Mouse (Mus musculus): Measurements from ENCODE around the gene Rpl22. TPM values are rescaled to one million over a fixed set of nuclear protein-coding genes. Genes with fewer than 3 reads are reported as not detected.
A peak's percentile ranks its signal among the peaks of the same experiment; 100 is the strongest.

Rpl22 gene
- total and polyA plus RNA-seq, 3 experiments = 1,792 to 1,885 TPM; not detected in 1

- DNase-seq (ENCODE audit: low read depth, low spot score) = peak; percentile 79
- TF ChIP-seq CHD2 (IDR thresholded peaks at IDR 0.05; ENCODE audit: low read length) (no peak), CTCF (IDR thresholded peaks at IDR 0.05 in 2 of 3, conservative IDR thresholded peaks at IDR 0.05 in 1 of 3; ENCODE audit: control insufficient read depth in 1 of 3, insufficient read depth in 1 of 3, low read depth in 2 of 3, low read length in 3 of 3, poor library complexity in 1 of 3, severe bottlenecking in 1 of 3) (peak; percentile 52 to 69 (median 64)), BHLHE40 (IDR thresholded peaks at IDR 0.05; ENCODE audit: borderline replicate concordance, low read depth, low read length) (no peak), SMC3 (IDR thresholded peaks at IDR 0.05; ENCODE audit: low read depth, low read length) (peak; percentile 17; the same call in 1 of the 2 replicates)
- Histone ChIP-seq H3K36me3 (ENCODE audit: control insufficient read depth in 1 of 2, insufficient read depth in 2 of 2, low read length in 2 of 2) (peaks cover 17 to 18% of the 10 kb centered on the region in 2 experiments), H3K27me3 (ENCODE audit: control insufficient read depth in 1 of 2, insufficient read depth in 2 of 2, low read length in 2 of 2) (no peaks in the 10 kb centered on the region), H3K27ac (ENCODE audit: control insufficient read depth, low read depth, low read length) (no peak overlapping the region), H3K9ac (ENCODE audit: control insufficient read depth, low read depth, low read length, poor library complexity, severe bottlenecking) (no peak overlapping the region), H3K9me3 (replicated peaks; ENCODE audit: insufficient read depth, low read length) (no peaks in the 10 kb centered on the region), H3K79me2 (ENCODE audit: control insufficient read depth, insufficient read depth, low read length, poor library complexity) (peaks cover 48% of the 10 kb centered on the region), H3K4me3 (ENCODE audit: control insufficient read depth in 1 of 2, insufficient read depth in 1 of 2, low read depth in 2 of 2, low read length in 2 of 2) (no peak overlapping the region), H3K4me1 (ENCODE audit: control insufficient read depth in 1 of 2, insufficient read depth in 2 of 2, low read length in 2 of 2) (peaks cover 0 to 19% of the 10 kb centered on the region in 2 experiments; a peak in 3 of 4 replicates)
These were observed 3.1 kb downstream of the Rpl22 start for GRCm38 (mm10) chr4:152328691-152329090.

- H3K4me1 ChIP-seq (ENCODE audit: control insufficient read depth in 1 of 2, insufficient read depth in 2 of 2, low read length in 2 of 2) = peaks cover 0 to 8% of the 10 kb centered on the region in 2 experiments; a peak in 2 of 4 replicates
- H3K27ac ChIP-seq (ENCODE audit: control insufficient read depth, low read depth, low read length) = no peak overlapping the region
- H3K9me3 ChIP-seq (replicated peaks; ENCODE audit: insufficient read depth, low read length) = no peaks in the 10 kb centered on the region
- no peaks in the 10 kb centered on the region for H3K27me3 ChIP-seq (ENCODE audit: control insufficient read depth in 1 of 2, insufficient read depth in 2 of 2, low read length in 2 of 2)
- TF ChIP-seq RAD21 (IDR thresholded peaks at IDR 0.05; ENCODE audit: low read depth, low read length) (peak; percentile 9; the same call in 1 of the 2 replicates), ZC3H11A (IDR thresholded peaks at IDR 0.05; ENCODE audit: low read depth, low read length) (no peak), TBP (IDR thresholded peaks at IDR 0.05; ENCODE audit: low read depth, low read length) (no peak), MAZ (IDR thresholded peaks at IDR 0.05; ENCODE audit: low read depth, low read length) (0 out of 2 replicates have a peak, but pooled peaks have one; percentile 25), USF1 (IDR thresholded peaks at IDR 0.05; ENCODE audit: low read depth, low read length) (no peak), NELFE (IDR thresholded peaks at IDR 0.05; ENCODE audit: low read depth, low read length) (peak; percentile 23; the same call in 1 of the 2 replicates), GABPA (IDR thresholded peaks at IDR 0.05; ENCODE audit: low read depth, low read length) (no peak), TAL1 (IDR thresholded peaks at IDR 0.05; ENCODE audit: low read length) (no peak), CTCF (IDR thresholded peaks at IDR 0.05 in 2 of 3, conservative IDR thresholded peaks at IDR 0.05 in 1 of 3; ENCODE audit: control insufficient read depth in 1 of 3, insufficient read depth in 1 of 3, low read depth in 2 of 3, low read length in 3 of 3, poor library complexity in 1 of 3, severe bottlenecking in 1 of 3) (peak; percentile 85 to 100 (median 95)), GATA1 (IDR thresholded peaks at IDR 0.05; ENCODE audit: low read depth, low read length) (0 out of 2 replicates have a peak, but pooled peaks have one; percentile 4), E2F4 (IDR thresholded peaks at IDR 0.05; ENCODE audit: borderline replicate concordance, low read depth, low read length) (no peak), SMC3 (IDR thresholded peaks at IDR 0.05; ENCODE audit: low read depth, low read length) (peak; percentile 56), POLR2A (IDR thresholded peaks at IDR 0.05; ENCODE audit: control insufficient read depth in 1 of 2, insufficient read depth in 1 of 2, low read depth in 1 of 2, low read length in 2 of 2, poor library complexity in 1 of 2) (0 out of 4 replicates have a peak, but pooled peaks of 1 of the 2 experiments have one; percentile 34)
- no peak overlapping the region for H3K4me3 ChIP-seq (ENCODE audit: control insufficient read depth in 1 of 2, insufficient read depth in 1 of 2, low read depth in 2 of 2, low read length in 2 of 2)
- H3K9ac ChIP-seq (ENCODE audit: control insufficient read depth, low read depth, low read length, poor library complexity, severe bottlenecking) = no peak overlapping the region
- H3K79me2 ChIP-seq (ENCODE audit: control insufficient read depth, insufficient read depth, low read length, poor library complexity) = peaks cover 25% of the 10 kb centered on the region
- peak; percentile 84 for DNase-seq (ENCODE audit: low read depth, low spot score)
- H3K36me3 ChIP-seq (ENCODE audit: control insufficient read depth in 1 of 2, insufficient read depth in 2 of 2, low read length in 2 of 2) = peaks cover 12 to 14% of the 10 kb centered on the region in 2 experiments
These were observed 7.4 kb downstream of the Rpl22 start for GRCm38 (mm10) chr4:152332952-152333351.

Data from MEL (cell line).